Mouse (Mus musculus): Measurements from ENCODE around the gene Lipe.

The Lipe gene

GRCm38 (mm10) chr7:25419536-25419935 lies 21.0 kb upstream of the Lipe start:
- in situ Hi-C loops (cut with MboI, MseI), result no loop called here

DNA sequence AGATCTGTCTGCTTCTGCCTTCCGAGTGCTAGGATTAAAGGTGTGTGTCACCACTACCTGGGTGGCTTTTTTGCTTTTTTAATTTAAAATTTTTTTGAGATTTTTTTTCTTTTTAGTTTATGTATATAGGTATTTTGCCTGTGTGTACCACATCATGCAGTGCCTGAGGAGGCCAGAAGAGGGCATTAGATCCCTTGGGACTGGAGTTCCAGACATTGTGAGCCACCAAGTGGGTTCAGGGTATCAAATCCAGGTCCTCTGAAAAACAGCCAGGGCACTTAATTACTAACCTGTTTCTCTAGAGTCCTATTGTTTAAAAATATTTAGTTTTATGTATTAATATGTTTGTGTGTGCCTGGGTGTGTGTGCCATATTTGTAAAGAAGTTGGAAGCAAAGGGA lies 19.1 kb upstream of the Lipe start:
- in situ Hi-C loops (cut with MboI, MseI), result no loop called here

DNA sequence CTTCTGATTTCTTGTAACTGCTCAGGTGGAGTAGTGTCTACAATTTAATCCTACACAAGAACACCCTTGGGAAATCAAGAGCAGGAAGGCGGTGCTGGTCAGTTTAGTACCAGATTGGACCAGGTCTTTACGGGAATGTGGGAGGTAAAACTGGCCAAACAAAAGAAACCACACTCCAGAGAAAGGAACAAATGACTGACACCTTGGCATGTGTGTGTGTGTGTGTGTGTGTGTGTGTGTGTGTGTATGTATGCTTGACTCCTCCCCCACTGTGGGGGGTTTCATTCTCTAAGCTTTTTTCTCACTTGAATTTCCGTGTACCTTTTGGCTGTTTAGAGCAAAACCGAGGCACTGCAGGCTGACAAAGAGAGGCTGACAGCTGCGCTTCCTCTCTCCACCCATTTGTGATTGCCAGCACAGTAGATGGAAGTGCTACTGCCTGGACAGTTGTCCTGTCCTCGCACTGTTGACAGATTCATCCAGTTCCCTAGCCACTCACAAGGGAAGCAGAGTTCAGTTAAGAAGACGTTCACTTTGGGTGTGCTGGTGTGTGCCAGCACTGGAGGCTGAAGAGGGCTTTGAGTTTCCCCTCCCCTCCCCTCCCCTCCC lies 14.4 kb upstream of the Lipe start, which contains the start of gene Cxcl17:
Cxcl17 (minus strand) TSS at position 54 of the 609 bp plus-strand sequence.
- in situ Hi-C loops (cut with MboI, MseI), result no loop called here

- in situ Hi-C loops (cut with MboI, MseI), result no loop called here
These were observed 13.4 kb upstream of the Lipe start for GRCm38 (mm10) chr7:25411861-25412260.

GRCm38 (mm10) chr7:25410969-25411615 lies 12.6 kb upstream of the Lipe start:
- in situ Hi-C loops (cut with MboI, MseI), result no loop called here

GRCm38 (mm10) chr7:25409114-25409760 lies 10.7 kb upstream of the Lipe start:
- in situ Hi-C loops (cut with MboI, MseI), result no loop called here

- in situ Hi-C loops (cut with MboI, MseI), result no loop called here
These were observed 8.0 kb upstream of the Lipe start for GRCm38 (mm10) chr7:25406468-25406867.

DNA sequence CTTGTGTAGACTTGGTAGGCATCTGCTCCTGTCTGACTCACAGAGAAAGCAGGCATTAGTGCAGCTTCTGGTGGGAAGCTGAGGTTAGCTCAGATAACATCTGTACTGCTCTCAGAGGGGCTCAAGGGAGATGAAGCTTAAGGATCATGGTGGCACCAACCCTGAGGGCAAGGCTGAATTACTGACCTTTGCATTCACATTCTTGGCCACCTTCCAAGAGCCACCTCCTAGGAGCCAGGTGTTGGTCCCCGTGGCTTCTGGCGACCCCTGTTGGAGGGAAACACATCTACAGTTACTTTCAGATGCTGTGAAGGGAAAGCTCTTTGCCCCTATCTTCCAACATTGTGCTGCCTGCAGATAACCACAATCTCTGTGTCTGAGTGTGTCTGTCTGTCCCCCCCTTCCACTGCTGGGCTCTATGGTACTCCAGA lies 4.2 kb upstream of the Lipe start:
- in situ Hi-C loops (cut with MboI, MseI), result no loop called here

GRCm38 (mm10) chr7:25401986-25402385 lies 3.5 kb upstream of the Lipe start:
- in situ Hi-C loops (cut with MboI, MseI), result no loop called here

GRCm38 (mm10) chr7:25401551-25401950 lies 3.0 kb upstream of the Lipe start:
- in situ Hi-C loops (cut with MboI, MseI), result no loop called here

DNA sequence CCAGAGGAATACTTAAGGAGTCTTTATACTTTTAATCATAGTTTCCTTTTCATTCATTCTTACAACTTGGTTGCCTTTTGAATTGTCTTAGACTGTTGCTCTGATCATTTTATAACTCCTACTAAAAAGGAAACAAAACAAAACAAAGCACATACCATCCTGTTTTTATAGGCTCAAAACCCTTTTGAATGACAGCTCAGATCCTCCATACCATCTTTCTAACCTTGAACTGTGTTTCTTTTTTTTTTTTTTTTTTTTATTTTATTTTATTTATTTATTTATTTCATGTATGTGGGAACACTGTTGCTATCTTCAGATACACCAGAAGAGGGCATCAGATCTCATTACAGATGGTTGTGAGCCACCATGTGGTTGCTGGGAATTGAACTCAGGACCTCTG lies 518 bp upstream of the Lipe start:
- in situ Hi-C loops (cut with MboI, MseI), result loop anchor here in 1 of 2 experiments (25.0 kb wide), 2 partner anchors 1312 to 1788 kb away; partner anchors contain the start of genes BC024978, Gm21983, Mia and Rab4b

DNA sequence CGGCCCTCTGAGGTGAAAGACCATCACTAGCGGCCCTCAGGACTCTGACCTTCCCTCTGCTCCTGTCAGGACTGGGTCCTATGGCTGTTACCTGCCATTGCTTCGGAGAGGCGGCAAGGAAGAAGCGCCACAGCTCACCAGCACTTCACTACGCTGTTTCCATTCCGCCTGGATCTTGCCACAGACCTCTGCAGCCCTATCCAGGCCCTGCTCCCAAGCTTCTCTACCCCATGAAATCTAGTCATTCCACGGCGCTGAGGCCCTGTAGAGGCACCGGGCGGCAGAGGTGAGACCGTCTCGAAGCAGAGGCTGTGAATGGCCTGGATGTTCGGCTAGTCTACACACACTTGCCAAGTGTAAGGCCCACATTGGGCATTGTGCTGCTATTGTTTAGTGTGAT lies 1.9 kb downstream of the Lipe start:
- in situ Hi-C loops (cut with MboI, MseI), result loop anchor here in 1 of 2 experiments (25.0 kb wide), 2 partner anchors 1309 to 1791 kb away; partner anchors contain the start of genes BC024978, Gm21983, Mia and Rab4b

GRCm38 (mm10) chr7:25395558-25396521 lies 2.7 kb downstream of the Lipe start:
- in situ Hi-C loops (cut with MboI, MseI), result loop anchor here in 1 of 2 experiments (25.0 kb wide), 2 partner anchors 1309 to 1791 kb away; partner anchors contain the start of genes BC024978, Gm21983, Mia and Rab4b

- in situ Hi-C loops (cut with MboI, MseI), result loop anchor here in 1 of 2 experiments (25.0 kb wide), 2 partner anchors 1308 to 1792 kb away; partner anchors contain the start of genes BC024978, Gm21983, Mia and Rab4b
These were observed 3.3 kb downstream of the Lipe start for GRCm38 (mm10) chr7:25395186-25395557.

GRCm38 (mm10) chr7:25394754-25395153 lies 3.8 kb downstream of the Lipe start:
- in situ Hi-C loops (cut with MboI, MseI), result loop anchor here (5.0 to 25.0 kb wide), 3 partner anchors 77 to 1793 kb away; partner anchors contain the start of genes BC024978 (in 1 of the 2), Gm21983 (in 1 of the 2), Megf8 (in 1 of the 2) and Mia (in 1 of the 2)

DNA sequence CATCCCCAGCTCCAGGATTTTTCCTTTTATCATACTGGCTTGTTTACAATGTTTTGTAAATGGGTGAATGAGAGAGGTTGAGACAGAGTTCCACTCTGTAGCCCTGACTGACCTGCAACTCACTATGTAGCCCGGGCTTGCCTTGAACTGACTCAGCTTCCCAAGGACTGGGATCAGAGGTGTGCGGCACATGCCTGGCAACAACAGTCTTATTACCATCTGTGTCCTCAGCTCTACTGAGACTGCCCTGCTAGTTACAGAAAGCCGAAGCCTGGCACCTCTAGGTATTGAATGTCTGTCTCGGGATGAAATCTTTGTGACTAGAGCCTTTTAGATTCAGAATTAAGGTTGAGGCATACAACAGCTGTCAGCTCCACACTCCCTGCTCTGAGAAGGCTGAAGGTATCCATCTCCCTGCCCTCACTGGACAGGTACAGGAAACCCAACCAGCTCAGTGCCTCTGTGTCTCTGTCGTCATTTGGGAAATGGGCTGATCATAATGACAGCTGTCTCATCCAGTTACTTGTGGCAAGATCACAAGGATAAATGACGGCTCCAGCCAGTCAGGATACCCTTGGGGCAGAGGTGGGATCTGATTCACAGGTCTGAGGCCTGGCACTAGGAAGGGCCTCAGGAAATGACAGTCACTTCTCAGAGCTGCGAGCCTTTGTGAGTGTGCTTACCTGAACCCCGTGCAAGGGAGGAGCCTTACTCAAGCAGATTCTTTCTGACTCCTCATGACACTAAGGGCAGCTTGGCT lies 4.9 kb downstream of the Lipe start:
- in situ Hi-C loops (cut with MboI, MseI), result loop anchor here (5.0 to 25.0 kb wide), 3 partner anchors 76 to 1794 kb away; partner anchors contain the start of genes BC024978 (in 1 of the 2), Gm21983 (in 1 of the 2), Megf8 (in 1 of the 2) and Mia (in 1 of the 2)

DNA sequence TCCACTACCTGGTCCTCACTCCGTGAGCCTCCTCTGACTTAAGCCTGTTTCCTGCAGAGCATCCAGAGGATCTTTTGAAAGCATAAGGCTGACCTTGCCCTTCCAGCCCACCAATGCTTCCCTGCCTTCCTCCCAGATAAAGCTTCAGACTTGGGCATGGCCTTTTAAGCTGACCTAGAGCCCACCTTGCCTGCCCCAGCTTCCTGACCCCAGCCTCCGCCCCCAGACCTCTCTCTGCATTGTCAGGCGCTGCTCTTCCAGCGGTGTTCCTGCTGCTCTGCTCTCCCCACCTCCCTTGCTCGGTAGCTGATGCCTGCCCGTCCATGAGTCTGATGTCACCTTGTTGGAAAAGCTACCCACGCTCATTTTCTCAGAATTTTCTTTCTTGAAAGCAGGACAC lies 5.7 kb downstream of the Lipe start:
- in situ Hi-C loops (cut with MboI, MseI), result loop anchor here (5.0 to 25.0 kb wide), 3 partner anchors 76 to 1794 kb away; partner anchors contain the start of genes BC024978 (in 1 of the 2), Gm21983 (in 1 of the 2), Megf8 (in 1 of the 2) and Mia (in 1 of the 2)

DNA sequence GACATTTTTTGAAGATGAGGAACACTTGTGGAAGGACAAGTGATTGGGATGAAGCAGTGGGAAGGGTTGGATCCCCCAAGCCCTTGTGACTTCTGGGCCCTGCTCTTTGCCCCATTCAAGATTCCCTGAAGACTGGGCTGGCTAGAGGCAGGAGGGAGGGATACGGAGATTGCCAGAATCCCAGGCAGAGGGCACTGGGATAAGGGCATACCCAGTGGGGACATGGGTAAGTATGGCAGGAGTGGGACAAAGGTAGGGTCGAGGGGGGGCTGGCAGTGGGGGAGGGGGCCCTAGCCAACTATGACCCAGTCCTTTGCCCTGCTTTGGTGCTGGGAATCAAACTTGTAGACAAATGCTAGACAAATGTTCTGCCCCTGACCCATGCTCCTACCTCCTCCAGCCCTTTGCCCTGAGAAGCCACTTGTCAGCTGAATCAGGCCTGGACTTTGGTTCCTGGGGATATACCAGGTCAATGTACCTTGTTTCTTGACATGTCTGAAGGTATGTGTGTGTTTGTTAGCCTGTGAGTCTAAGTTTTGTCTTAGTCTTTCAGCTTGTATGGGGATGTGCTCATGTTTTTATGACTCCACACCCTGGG lies 6.6 kb downstream of the Lipe start:
- in situ Hi-C loops (cut with MboI, MseI), result loop anchor here (5.0 to 25.0 kb wide), 3 partner anchors 75 to 1795 kb away; partner anchors contain the start of genes BC024978 (in 1 of the 2), Gm21983 (in 1 of the 2), Megf8 (in 1 of the 2) and Mia (in 1 of the 2)

GRCm38 (mm10) chr7:25390986-25391385 lies 7.5 kb downstream of the Lipe start:
- in situ Hi-C loops (cut with MboI, MseI), result loop anchor here (5.0 to 25.0 kb wide), 3 partner anchors 74 to 1796 kb away; partner anchors contain the start of genes BC024978 (in 1 of the 2), Gm21983 (in 1 of the 2), Megf8 (in 1 of the 2) and Mia (in 1 of the 2)

All from T-helper 17 cell (primary cell).